Mouse (Mus musculus): Measurements from ENCODE around the gene Slc13a1. TPM values are rescaled to one million over a fixed set of nuclear protein-coding genes. Genes with fewer than 3 reads are reported as not detected.
A peak's percentile ranks its signal among the peaks of the same experiment; 100 is the strongest.

Slc13a1 gene
- polyA plus RNA-seq, 1 experiment from 2014 or later = 0.16 TPM

DNA sequence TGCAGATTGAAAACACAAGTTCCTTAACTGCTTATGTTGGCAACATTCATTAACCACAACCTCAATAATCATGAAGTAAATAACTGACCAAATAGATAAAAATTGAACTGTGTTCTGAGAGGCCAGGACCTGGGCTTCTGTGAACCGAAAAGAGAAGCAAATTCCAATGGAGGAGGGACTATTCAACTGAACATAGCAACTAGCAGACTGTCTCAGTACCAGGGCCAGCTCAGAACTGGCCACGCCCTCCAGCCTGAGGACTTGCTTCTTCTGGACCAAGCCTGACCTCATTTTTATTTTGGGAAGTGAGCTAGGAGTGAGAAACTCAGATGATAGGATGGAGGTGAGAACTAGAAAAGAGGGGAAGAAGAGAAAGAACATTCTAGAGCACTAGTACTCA, 4.8 kb upstream of the Slc13a1 start:
- no peaks in the 10 kb centered on the region for H3K4me1 ChIP-seq (replicated peaks; ENCODE audit: control insufficient read depth, insufficient read depth, low read length)
- no peak for ATAC-seq (ENCODE audit: low FRiP score)
- H3K36me3 ChIP-seq (replicated peaks; ENCODE audit: control insufficient read depth, insufficient read depth) = no peaks in the 10 kb centered on the region
- no peak for DNase-seq (ENCODE audit: low spot score)
- no peak overlapping the region for H3K27ac ChIP-seq
- 44% methylated on average over 2 of the region's 2 CpGs for WGBS
- H3K9ac ChIP-seq = no peak overlapping the region
- no peaks in the 10 kb centered on the region for H3K27me3 ChIP-seq (ENCODE audit: control insufficient read depth, insufficient read depth, low read length)
- H3K4me2 ChIP-seq (replicated peaks) = no peak overlapping the region
- H3K9me3 ChIP-seq (ENCODE audit: control insufficient read depth, low read length) = no peaks in the 10 kb centered on the region
- no peak overlapping the region for H3K4me3 ChIP-seq (replicated peaks; ENCODE audit: low read length)

DNA sequence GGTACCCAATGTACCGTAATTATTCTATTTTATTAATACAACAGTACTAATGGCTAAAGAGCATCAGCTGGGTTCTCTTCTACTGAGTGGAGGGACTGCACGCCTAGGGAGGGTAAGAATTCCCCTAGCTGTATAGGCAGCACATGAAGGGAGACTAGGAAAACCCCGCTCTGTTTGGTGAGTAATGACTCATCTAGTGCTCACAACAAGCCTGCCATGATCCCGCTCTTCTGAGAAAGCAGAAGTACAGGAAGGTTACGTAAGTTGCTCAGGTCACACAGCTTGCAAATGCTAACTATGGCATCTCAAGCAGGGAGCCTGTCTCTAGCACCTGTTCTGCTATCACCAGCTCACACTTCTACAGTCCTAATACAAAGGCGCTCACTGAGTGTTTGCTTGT, 1.1 kb downstream of the Slc13a1 start:
- no peaks in the 10 kb centered on the region for H3K9me3 ChIP-seq (ENCODE audit: control insufficient read depth, low read length)
- ATAC-seq (ENCODE audit: low FRiP score) (no peak), DNase-seq (ENCODE audit: low spot score) (no peak)
- no peak overlapping the region for H3K4me2 ChIP-seq (replicated peaks)
- no peaks in the 10 kb centered on the region for H3K4me1 ChIP-seq (replicated peaks; ENCODE audit: control insufficient read depth, insufficient read depth, low read length)
- H3K4me3 ChIP-seq (replicated peaks; ENCODE audit: low read length) = no peak overlapping the region
- no peaks in the 10 kb centered on the region for H3K27me3 ChIP-seq (ENCODE audit: control insufficient read depth, insufficient read depth, low read length)
- 89% methylated on average over 6 of the region's 6 CpGs for WGBS
- H3K27ac ChIP-seq = no peak overlapping the region
- no peaks in the 10 kb centered on the region for H3K36me3 ChIP-seq (replicated peaks; ENCODE audit: control insufficient read depth, insufficient read depth)
- no peak overlapping the region for H3K9ac ChIP-seq

DNA sequence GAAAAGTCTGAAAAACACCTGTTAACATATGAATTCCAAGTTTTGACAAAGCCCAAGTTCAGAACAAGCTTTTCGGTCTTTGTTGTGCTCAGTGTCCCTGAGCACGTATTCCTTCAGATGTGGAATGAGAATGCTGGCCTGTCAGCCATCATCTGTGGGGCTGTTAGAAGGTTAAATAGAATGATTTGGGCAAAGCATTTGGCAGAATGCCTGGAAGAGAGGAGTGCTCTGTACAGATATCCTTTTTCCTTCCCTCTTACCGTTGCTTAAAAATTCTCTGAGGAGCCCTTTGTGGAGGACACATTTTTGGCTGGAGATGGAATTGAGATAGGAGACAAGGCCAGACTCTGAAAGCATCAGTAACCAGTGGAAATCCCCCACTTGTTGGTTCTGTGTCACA, 2.6 kb downstream of the Slc13a1 start:
- no peaks in the 10 kb centered on the region for H3K4me1 ChIP-seq (replicated peaks; ENCODE audit: control insufficient read depth, insufficient read depth, low read length)
- H3K36me3 ChIP-seq (replicated peaks; ENCODE audit: control insufficient read depth, insufficient read depth) = no peaks in the 10 kb centered on the region
- H3K9ac ChIP-seq = no peak overlapping the region
- no peaks in the 10 kb centered on the region for H3K27me3 ChIP-seq (ENCODE audit: control insufficient read depth, insufficient read depth, low read length)
- H3K27ac ChIP-seq = no peak overlapping the region
- no peak overlapping the region for H3K4me3 ChIP-seq (replicated peaks; ENCODE audit: low read length)
- DNase-seq (ENCODE audit: low spot score) = no peak
- ATAC-seq (ENCODE audit: low FRiP score) = no peak
- H3K9me3 ChIP-seq (ENCODE audit: control insufficient read depth, low read length) = no peaks in the 10 kb centered on the region
- H3K4me2 ChIP-seq (replicated peaks) = no peak overlapping the region
- WGBS = 53% methylated on average over 3 of the region's 3 CpGs

DNA sequence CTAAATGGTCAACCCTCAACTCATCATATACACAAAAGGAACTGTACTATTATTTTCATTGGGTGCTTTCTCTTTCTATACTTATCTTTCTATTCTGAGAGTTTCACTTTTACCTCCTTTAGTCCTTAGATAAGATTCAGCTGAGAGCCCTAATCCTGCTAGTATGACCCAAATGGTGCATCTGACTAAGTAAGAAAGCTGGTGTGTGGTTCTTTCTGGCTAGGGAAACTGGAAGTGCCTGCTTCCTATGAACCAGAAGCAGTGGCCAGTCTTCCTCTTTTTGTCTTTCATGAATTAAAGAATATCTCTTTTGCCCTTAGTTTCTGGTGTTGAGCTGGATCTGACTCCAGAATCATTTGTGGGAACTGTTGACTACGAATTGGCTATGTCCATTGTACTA, 8.1 kb downstream of the Slc13a1 start:
- no peak overlapping the region for H3K9ac ChIP-seq
- H3K4me2 ChIP-seq (replicated peaks) = no peak overlapping the region
- H3K27ac ChIP-seq = no peak overlapping the region
- WGBS = 78% methylated on average over 1 of the region's 1 CpGs
- DNase-seq (ENCODE audit: low spot score) (no peak), ATAC-seq (ENCODE audit: low FRiP score) (no peak)
- H3K4me3 ChIP-seq (replicated peaks; ENCODE audit: low read length) = no peak overlapping the region
- no peaks in the 10 kb centered on the region for H3K9me3 ChIP-seq (ENCODE audit: control insufficient read depth, low read length)
- H3K4me1 ChIP-seq (replicated peaks; ENCODE audit: control insufficient read depth, insufficient read depth, low read length) = no peaks in the 10 kb centered on the region
- H3K36me3 ChIP-seq (replicated peaks; ENCODE audit: control insufficient read depth, insufficient read depth) = no peaks in the 10 kb centered on the region
- H3K27me3 ChIP-seq (ENCODE audit: control insufficient read depth, insufficient read depth, low read length) = no peaks in the 10 kb centered on the region

DNA sequence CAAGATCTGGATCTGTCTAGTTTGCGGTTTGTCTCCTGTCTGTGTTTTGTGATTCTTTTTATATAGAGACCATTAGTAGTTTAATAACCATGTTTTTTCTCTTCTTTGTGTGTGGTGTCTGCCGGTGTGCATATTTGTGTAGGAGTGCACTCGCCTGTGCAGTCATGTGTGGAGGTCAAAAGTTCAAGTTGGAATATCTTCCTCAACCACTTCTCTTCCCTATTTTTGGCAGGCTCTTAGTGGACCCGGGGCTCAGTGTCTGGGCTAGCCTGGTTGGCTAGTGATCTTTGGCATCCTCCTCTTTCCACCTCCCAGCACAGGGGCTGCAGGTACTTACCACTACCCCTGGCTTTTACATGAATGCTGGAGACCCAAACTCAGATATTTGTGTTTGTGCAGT, 13.0 kb downstream of the Slc13a1 start:
- Histone ChIP-seq H3K9me3 (ENCODE audit: control insufficient read depth, low read length) (no peaks in the 10 kb centered on the region), H3K27ac (no peak overlapping the region), H3K9ac (no peak overlapping the region), H3K36me3 (replicated peaks; ENCODE audit: control insufficient read depth, insufficient read depth) (no peaks in the 10 kb centered on the region), H3K4me1 (replicated peaks; ENCODE audit: control insufficient read depth, insufficient read depth, low read length) (no peaks in the 10 kb centered on the region), H3K4me3 (replicated peaks; ENCODE audit: low read length) (no peak overlapping the region), H3K4me2 (replicated peaks) (no peak overlapping the region), H3K27me3 (ENCODE audit: control insufficient read depth, insufficient read depth, low read length) (no peaks in the 10 kb centered on the region)
- 69% methylated on average over 4 of the region's 4 CpGs for WGBS
- DNase-seq (ENCODE audit: low spot score) = no peak
- ATAC-seq (ENCODE audit: low FRiP score) = no peak

DNA sequence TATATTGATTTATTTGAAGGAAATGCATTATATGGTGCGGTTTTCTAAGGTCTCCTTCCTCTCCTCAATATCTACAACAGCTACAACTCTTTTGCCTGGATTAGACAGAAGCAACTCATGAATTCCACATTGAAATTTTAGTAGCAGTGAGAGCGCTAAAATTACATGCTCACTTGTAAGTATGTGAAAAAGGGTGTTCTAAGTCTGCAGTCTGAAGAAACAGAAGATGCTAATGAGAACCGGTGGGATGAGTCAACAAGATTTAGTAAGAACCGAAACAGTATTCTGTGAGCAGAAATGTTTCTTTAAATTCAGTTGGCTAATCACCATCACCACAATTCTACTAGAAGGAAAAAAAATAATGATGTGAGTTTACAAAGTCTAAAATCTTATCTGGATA, 34.9 kb downstream of the Slc13a1 start:
- H3K27me3 ChIP-seq (ENCODE audit: control insufficient read depth, insufficient read depth, low read length) = no peaks in the 10 kb centered on the region
- no peak for DNase-seq (ENCODE audit: low spot score)
- no peak overlapping the region for H3K27ac ChIP-seq
- no peak overlapping the region for H3K4me2 ChIP-seq (replicated peaks)
- H3K9me3 ChIP-seq (ENCODE audit: control insufficient read depth, low read length) = no peaks in the 10 kb centered on the region
- H3K36me3 ChIP-seq (replicated peaks; ENCODE audit: control insufficient read depth, insufficient read depth) = no peaks in the 10 kb centered on the region
- 92% methylated on average over 4 of the region's 4 CpGs for WGBS
- ATAC-seq (ENCODE audit: low FRiP score) = no peak
- no peak overlapping the region for H3K4me3 ChIP-seq (replicated peaks; ENCODE audit: low read length)
- H3K4me1 ChIP-seq (replicated peaks; ENCODE audit: control insufficient read depth, insufficient read depth, low read length) = no peaks in the 10 kb centered on the region
- no peak overlapping the region for H3K9ac ChIP-seq

DNA sequence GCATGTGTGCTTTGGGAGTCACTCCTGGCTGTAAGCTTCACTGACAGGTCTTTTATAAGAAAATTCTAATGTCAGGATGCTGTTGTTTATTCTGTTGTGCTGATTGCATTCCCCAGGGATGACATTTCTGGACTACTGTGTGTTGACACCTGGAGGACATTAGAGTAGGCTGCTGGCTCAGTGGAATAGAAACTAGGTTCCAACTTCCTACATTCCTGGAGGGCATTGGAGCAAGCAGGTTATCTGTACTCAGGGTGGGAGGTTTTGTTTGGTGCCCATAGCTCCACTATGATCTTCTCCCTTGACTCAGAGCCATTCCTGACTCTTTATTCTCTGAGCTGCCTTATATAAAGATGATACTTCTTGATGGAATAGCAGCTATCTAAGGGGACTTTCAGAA, 45.3 kb downstream of the Slc13a1 start:
- Histone ChIP-seq H3K27me3 (ENCODE audit: control insufficient read depth, insufficient read depth, low read length) (no peaks in the 10 kb centered on the region), H3K4me1 (replicated peaks; ENCODE audit: control insufficient read depth, insufficient read depth, low read length) (no peaks in the 10 kb centered on the region), H3K9me3 (ENCODE audit: control insufficient read depth, low read length) (no peaks in the 10 kb centered on the region), H3K4me2 (replicated peaks) (no peak overlapping the region), H3K9ac (no peak overlapping the region), H3K36me3 (replicated peaks; ENCODE audit: control insufficient read depth, insufficient read depth) (no peaks in the 10 kb centered on the region), H3K27ac (no peak overlapping the region), H3K4me3 (replicated peaks; ENCODE audit: low read length) (no peak overlapping the region)
- DNase-seq (ENCODE audit: low spot score) (no peak), ATAC-seq (ENCODE audit: low FRiP score) (no peak)

DNA sequence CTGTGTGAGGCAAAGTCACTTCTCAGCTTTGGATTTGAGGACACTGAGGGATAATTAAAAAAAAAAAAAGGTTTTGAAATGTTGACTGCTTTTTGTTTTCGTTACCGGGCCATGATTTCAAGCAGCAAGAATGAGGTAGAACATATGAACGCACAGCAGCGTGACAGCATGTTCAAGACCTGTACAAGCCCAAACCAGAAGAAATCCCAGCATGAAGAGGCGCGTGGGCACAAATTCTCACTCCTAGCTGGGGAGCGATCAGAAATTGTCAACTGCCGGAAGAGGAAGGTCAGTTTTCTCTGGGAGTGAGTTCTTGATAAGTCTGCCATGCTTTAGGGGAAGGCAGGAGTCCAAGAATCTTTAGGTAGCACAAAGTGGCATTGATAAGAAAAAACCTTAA, 56.3 kb downstream of the Slc13a1 start:
- DNase-seq (ENCODE audit: low spot score) (no peak), ATAC-seq (ENCODE audit: low FRiP score) (no peak)
- Histone ChIP-seq H3K36me3 (replicated peaks; ENCODE audit: control insufficient read depth, insufficient read depth) (no peaks in the 10 kb centered on the region), H3K27me3 (ENCODE audit: control insufficient read depth, insufficient read depth, low read length) (no peaks in the 10 kb centered on the region), H3K4me1 (replicated peaks; ENCODE audit: control insufficient read depth, insufficient read depth, low read length) (no peaks in the 10 kb centered on the region), H3K4me3 (replicated peaks; ENCODE audit: low read length) (no peak overlapping the region), H3K9ac (no peak overlapping the region), H3K9me3 (ENCODE audit: control insufficient read depth, low read length) (no peaks in the 10 kb centered on the region), H3K4me2 (replicated peaks) (no peak overlapping the region), H3K27ac (no peak overlapping the region)
- 86% methylated on average over 8 of the region's 8 CpGs for WGBS

DNA sequence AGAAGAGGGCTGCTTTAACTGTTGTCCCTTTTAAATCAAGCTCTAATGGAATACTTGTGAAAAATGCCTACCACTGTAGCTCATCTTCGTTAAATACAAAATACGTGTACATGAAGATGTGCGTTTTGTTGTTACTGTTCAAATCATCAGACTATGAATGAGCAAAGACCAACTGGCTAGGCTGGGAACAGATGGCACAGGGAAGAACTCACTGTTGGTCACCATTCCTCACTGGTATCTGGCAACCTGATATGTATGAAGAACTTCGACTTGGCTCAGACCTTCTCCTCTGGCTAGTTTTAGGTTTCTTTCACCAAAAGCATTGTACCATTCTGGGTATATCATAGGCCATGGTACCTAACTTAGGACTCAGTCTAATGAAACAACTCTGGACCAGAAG, 59.4 kb downstream of the Slc13a1 start:
- WGBS = 94% methylated on average over 4 of the region's 4 CpGs
- no peak overlapping the region for H3K4me3 ChIP-seq (replicated peaks; ENCODE audit: low read length)
- no peaks in the 10 kb centered on the region for H3K27me3 ChIP-seq (ENCODE audit: control insufficient read depth, insufficient read depth, low read length)
- no peak overlapping the region for H3K4me2 ChIP-seq (replicated peaks)
- H3K9ac ChIP-seq = no peak overlapping the region
- DNase-seq (ENCODE audit: low spot score) = no peak
- no peaks in the 10 kb centered on the region for H3K36me3 ChIP-seq (replicated peaks; ENCODE audit: control insufficient read depth, insufficient read depth)
- no peak for ATAC-seq (ENCODE audit: low FRiP score)
- no peak overlapping the region for H3K27ac ChIP-seq
- 0 out of 2 replicates have a peak, but pooled peaks cover 10% of the 10 kb centered on the region for H3K4me1 ChIP-seq (replicated peaks; ENCODE audit: control insufficient read depth, insufficient read depth, low read length)
- no peaks in the 10 kb centered on the region for H3K9me3 ChIP-seq (ENCODE audit: control insufficient read depth, low read length)

DNA sequence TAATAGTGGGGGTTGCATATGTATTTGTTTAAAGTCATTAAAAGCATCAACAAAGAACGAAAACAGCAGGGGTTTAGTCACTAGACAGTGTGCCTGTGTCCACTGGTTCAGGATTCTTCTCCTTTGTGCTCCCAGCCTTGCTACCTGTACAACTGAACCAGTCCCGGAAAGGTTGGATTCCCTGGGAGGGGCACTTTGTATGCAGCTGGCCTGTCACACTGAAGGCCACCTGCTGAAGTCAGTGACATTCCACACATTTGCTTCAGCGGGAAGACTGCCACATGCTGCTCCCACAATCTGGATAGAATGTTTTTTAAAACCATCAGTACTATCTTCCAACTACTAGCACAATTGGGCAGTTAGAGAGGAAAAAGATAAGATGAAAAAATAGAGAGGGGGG, 61.7 kb downstream of the Slc13a1 start:
- H3K27ac ChIP-seq = no peak overlapping the region
- ATAC-seq (ENCODE audit: low FRiP score) = peak; percentile 60; the same call in 1 of the 2 replicates

More for the DNA sequence above, 61.7 kb downstream of the Slc13a1 start:
- no peak overlapping the region for H3K9ac ChIP-seq
- no peak for DNase-seq (ENCODE audit: low spot score)
- no peaks in the 10 kb centered on the region for H3K36me3 ChIP-seq (replicated peaks; ENCODE audit: control insufficient read depth, insufficient read depth)
- 19% methylated on average over 3 of the region's 3 CpGs for WGBS
- H3K4me3 ChIP-seq (replicated peaks; ENCODE audit: low read length) = no peak overlapping the region
- H3K4me1 ChIP-seq (replicated peaks; ENCODE audit: control insufficient read depth, insufficient read depth, low read length) = 0 out of 2 replicates have a peak, but pooled peaks cover 10% of the 10 kb centered on the region
- no peaks in the 10 kb centered on the region for H3K27me3 ChIP-seq (ENCODE audit: control insufficient read depth, insufficient read depth, low read length)
- H3K9me3 ChIP-seq (ENCODE audit: control insufficient read depth, low read length) = no peaks in the 10 kb centered on the region
- no peak overlapping the region for H3K4me2 ChIP-seq (replicated peaks)
